Mouse (Mus musculus) thymus, adult 2 months (tissue): ENCODE measurements around the gene Taf15.
A peak's percentile ranks its signal among the peaks of the same experiment; 100 is the strongest.

Experiments
- CTCF ChIP-seq: fragments of 200-500 bp; IDR thresholded peaks from 2 replicates; pipeline ENCODE4 v1.5.1; 2012; ENCODE audit warnings: mild to moderate bottlenecking, control low read depth, low read length, moderate library complexity, borderline replicate concordance; ENCODE audit not compliant: control insufficient read depth, poor library complexity, insufficient read depth; ENCODE audit errors: extremely low read depth
- POLR2A ChIP-seq: fragments of 200-500 bp; IDR thresholded peaks from 2 replicates; pipeline ENCODE4 v1.6.1; 2012; ENCODE audit warnings: mild to moderate bottlenecking, low read length, control low read depth, moderate library complexity; ENCODE audit not compliant: control insufficient read depth, poor library complexity, insufficient read depth; ENCODE audit errors: extremely low read depth

DNA sequence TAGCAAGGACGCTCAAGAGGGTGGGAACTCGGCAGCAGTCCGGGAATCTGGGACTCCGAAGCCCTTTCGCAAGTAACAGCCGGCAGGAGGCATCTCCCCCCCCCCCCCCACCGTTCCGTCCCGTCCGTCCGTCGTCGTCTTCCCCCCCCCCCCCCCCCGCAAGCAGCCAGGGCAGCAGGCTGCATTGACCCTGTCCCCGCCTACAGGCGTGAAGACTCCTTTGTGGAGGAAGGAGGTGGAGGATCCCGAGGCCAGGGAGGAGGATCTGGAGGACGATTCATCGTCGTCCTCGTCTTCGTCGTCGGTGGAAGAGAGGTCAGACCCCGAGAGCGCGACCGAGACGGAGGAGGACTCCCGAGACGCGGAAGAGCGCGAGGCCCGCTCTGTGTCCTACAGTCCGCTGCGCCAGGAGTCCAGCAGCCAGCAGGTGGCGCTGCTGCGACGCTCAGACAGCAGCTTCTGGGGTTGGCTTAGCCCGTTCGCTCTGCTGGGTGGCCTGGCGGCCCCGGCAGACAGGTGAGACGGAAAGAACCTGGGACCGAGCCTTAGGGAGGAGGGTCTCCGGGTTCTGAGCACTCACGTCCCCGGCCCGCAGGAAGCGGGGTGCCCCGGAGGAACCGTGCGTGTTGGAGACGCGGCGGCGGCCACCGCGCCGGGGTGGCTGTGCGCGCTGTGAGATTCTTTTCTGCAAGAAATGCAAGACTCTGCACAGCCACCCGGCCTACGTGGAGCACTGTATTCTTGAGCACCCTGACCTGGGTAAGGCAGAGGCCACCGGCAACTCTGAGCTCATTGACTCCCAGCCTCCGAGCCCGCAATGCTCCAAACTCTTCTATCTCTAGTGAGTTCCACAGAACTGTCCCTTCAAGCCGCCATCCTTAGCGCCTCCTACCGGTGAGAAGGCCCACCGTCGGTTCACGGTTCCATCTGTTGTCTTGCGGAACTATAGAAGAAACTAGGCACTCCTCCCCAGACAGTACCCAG lies 32.5 kb upstream of the Taf15 start:
- TF ChIP-seq CTCF (peak; percentile 85), POLR2A (no peak)
